Mouse (Mus musculus) hindbrain, postnatal 0 days (tissue): ENCODE measurements around the gene Osgepl1. TPM values are rescaled to one million over a fixed set of nuclear protein-coding genes. Genes with fewer than 3 reads are reported as not detected.
"Not testable (repeated sequence)": the region's sequence is repeated elsewhere in the genome, so short reads cannot be mapped to it uniquely, and the experiment has no call there.

Experiments used
- ATAC-seq: fragments of 200-750 bp; cut with Nextera tagmentation; 2 replicates; pipeline ENCODE4 v1.8.0; 2017; ENCODE audit warnings: mild to moderate bottlenecking, moderate TSS enrichment, moderate library complexity
- DNase-seq: peaks from one replicate; pipeline ENCODE4 v3.0.0-alpha.2; 2015; ENCODE audit warnings: low spot score
- H3K27ac ChIP-seq: fragments of 300-500 bp; sonication (generic); 2 replicates; pipeline ENCODE4 v1.5.1; 2014; ENCODE audit warnings: mild to moderate bottlenecking
- H3K27me3 ChIP-seq: fragments of 300-500 bp; sonication (generic); 2 replicates; pipeline ENCODE4 v1.6.1; 2014; ENCODE audit warnings: low read length, mixed read lengths; ENCODE audit not compliant: insufficient read depth
- H3K36me3 ChIP-seq: fragments of 300-500 bp; sonication (generic); 2 replicates; pipeline ENCODE4 v1.6.1; 2014; ENCODE audit warnings: low read length, mixed read lengths; ENCODE audit not compliant: insufficient read depth
- H3K4me1 ChIP-seq: fragments of 300-500 bp; sonication (generic); 2 replicates; pipeline ENCODE4 v1.6.1; 2014; ENCODE audit warnings: antibody characterized with exemption, low read length, mixed read lengths; ENCODE audit not compliant: insufficient read depth
- H3K4me2 ChIP-seq: fragments of 300-500 bp; sonication (generic); 2 replicates; pipeline ENCODE4 v1.6.1; 2014; ENCODE audit warnings: low read depth, mild to moderate bottlenecking, low read length, moderate library complexity, mixed read lengths
- H3K4me3 ChIP-seq: fragments of 300-500 bp; sonication (generic); 2 replicates; pipeline ENCODE4 v1.5.1; 2014; ENCODE audit warnings: low read length
- H3K9ac ChIP-seq: fragments of 300-500 bp; sonication (generic); replicated peaks from 2 replicates; pipeline ENCODE4 v1.6.1; 2014; ENCODE audit warnings: mild to moderate bottlenecking, low read length, moderate library complexity, mixed read lengths
- H3K9me3 ChIP-seq: fragments of 300-500 bp; sonication (generic); 2 replicates; pipeline ENCODE4 v1.6.1; 2016; ENCODE audit warnings: low read length, mixed read lengths
- CTCF ChIP-seq: IDR thresholded peaks from 2 replicates; pipeline ENCODE4 v1.5.1; 2016; ENCODE audit warnings: antibody characterized with exemption, control low read depth, low read depth
- WGBS: fragments of 180-500 bp; shearing (Covaris S2); extraction: QIAGEN DNeasy Blood & Tissue Kit; methylation state at CpG from one replicate; pipeline ENCODE4 v1.1.7; 2014; 5-methylcytosine and 5-hydroxymethylcytosine counted together
- polyA plus RNA-seq: library from polyadenylated mRNA; unstranded; fragments of >200 nt; fragmentation: Nextera tagmentation; extraction: Ambion mirVana; gene quantifications from 2 replicates; pipeline ENCODE4 v1.2.1, GENCODE M21; 2015
- total RNA-seq: library from RNA; depleted of rRNA; stranded (reverse); fragments of >200 nt; gene quantifications from 2 replicates; pipeline ENCODE4 v1.2.3, GENCODE M21; 2014

Gene Osgepl1
- total and polyA plus RNA-seq, 2 experiments from 2014 or later = 7.6 to 18.1 TPM

DNA sequence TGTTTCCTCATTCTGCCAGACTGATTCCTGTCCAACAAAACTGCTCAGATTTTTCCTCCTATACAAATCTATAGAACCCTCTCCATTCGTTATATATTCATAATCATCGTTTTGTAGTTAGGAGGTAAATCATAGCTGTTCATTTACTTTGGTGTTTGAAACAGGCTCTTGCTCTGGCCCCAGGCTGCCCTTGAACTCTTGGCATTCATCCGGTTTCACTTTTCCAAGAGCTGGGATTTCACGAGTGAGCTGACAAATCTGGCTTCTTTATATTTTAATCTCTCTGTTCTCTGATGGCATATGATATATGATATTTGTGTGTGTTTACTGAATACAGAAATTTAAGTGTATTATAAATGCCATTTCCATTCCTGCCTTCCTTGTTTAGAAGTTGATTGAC, 12.9 kb upstream of the Osgepl1 start:
- no peak for ATAC-seq
- H3K4me1 ChIP-seq = no peaks in the 10 kb centered on the region
- H3K9ac ChIP-seq = no peak overlapping the region
- DNase-seq = no peak
- H3K4me3 ChIP-seq = no peak overlapping the region
- H3K27me3 ChIP-seq = no peaks in the 10 kb centered on the region
- no peak overlapping the region for H3K4me2 ChIP-seq
- no peak overlapping the region for H3K27ac ChIP-seq
- TF ChIP-seq CTCF = no peak
- no peaks in the 10 kb centered on the region for H3K36me3 ChIP-seq
- no peaks in the 10 kb centered on the region for H3K9me3 ChIP-seq
- 88% methylated on average over 4 of the region's 4 CpGs for WGBS

DNA sequence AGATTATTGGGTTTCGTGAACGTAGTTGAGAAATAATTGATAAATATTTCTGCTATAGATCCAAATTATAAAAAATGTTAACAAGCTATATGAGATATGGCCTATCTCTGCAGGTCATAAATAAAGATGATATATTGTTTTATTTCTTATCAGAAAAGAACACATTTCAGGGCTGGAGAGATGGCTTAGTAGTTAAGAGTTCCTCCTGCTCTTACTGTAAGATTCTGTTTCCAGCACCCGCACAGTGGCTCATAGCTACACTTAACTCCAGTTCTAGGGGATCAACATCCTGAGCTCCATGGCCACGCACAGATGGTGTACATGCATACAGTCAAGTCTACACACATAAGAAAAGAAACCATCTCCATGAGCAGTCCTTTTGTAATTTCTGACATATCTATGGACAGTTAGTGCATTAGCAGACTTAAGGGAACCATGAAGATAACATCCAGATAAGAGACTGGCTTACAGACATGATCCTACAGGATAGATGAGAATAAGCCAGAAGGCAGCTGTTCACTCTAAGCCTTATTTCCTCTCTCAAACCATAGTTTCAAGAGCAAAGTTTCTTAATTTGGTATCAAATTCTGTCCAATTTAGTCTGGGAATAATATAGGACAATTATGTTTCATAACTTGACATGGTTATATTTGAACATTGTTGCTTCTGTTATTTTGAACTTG, 8.4 kb downstream of the Osgepl1 start:
- Histone ChIP-seq H3K4me2 (no peak overlapping the region), H3K4me3 (no peak overlapping the region), H3K9ac (no peak overlapping the region), H3K4me1 (no peaks in the 10 kb centered on the region), H3K36me3 (peaks cover 8% of the 10 kb centered on the region; the same call in 1 of the 2 replicates), H3K27me3 (no peaks in the 10 kb centered on the region), H3K27ac (no peak overlapping the region), H3K9me3 (no peaks in the 10 kb centered on the region)
- no peak for DNase-seq
- ATAC-seq = no peak
- TF ChIP-seq CTCF = no peak
- 96% methylated on average over 4 of the region's 4 CpGs for WGBS

DNA sequence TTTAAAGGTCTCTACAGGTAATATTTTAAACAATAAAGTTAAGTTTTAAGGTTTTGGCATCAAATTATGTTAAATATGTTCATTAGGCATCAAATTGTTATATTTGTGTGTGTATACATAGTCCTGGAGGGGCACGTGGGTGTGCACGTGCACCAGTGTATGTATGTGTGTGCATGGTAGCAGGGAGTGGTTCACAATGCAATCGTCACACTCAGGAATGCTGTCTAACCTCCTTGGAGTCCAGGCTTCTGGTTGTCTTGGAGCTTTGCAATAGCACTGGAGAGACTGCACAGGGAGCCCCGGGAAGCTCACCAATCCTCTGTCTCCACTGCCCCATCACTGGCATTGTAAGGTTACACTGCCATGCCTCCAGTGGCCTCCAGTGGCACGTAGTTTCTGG, 9.8 kb downstream of the Osgepl1 start:
- ATAC-seq (no peak), DNase-seq (no peak)
- Histone ChIP-seq H3K9ac (no peak overlapping the region), H3K36me3 (peaks cover 1% of the 10 kb centered on the region; the same call in 1 of the 2 replicates), H3K4me1 (no peaks in the 10 kb centered on the region), H3K27ac (no peak overlapping the region), H3K9me3 (no peaks in the 10 kb centered on the region), H3K4me3 (no peak overlapping the region), H3K27me3 (no peaks in the 10 kb centered on the region), H3K4me2 (no peak overlapping the region)
- 94% methylated on average over 5 of the region's 5 CpGs for WGBS
- TF ChIP-seq CTCF = no peak

DNA sequence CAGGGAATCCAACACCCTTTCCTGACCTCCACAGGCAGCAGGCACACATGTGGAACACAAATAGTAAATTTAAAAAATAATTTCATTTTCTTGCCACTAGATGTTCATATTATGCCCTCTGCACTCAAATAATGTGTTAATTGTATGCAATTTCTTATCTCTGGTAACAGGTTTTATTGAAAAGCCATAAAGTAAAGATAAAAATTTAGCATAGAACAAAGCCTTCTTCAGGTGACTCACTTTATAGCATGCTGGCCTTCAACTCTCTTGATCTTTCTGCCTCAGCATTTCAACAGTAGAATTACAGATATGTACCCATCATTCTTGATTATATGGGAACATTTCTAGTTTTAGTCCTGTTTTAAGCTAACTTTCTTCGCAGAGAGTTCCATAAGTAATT, 10.9 kb downstream of the Osgepl1 start:
- H3K9me3 ChIP-seq = no peaks in the 10 kb centered on the region
- no peak overlapping the region for H3K4me2 ChIP-seq
- H3K36me3 ChIP-seq = no peaks in the 10 kb centered on the region; the same call in 1 of the 2 replicates
- DNase-seq (no peak), ATAC-seq (no peak)
- no peak for TF ChIP-seq CTCF
- H3K27ac ChIP-seq = no peak overlapping the region
- H3K4me3 ChIP-seq = no peak overlapping the region
- 94% methylated on average over 1 of the region's 1 CpGs for WGBS
- no peak overlapping the region for H3K9ac ChIP-seq
- no peaks in the 10 kb centered on the region for H3K27me3 ChIP-seq
- H3K4me1 ChIP-seq = no peaks in the 10 kb centered on the region

DNA sequence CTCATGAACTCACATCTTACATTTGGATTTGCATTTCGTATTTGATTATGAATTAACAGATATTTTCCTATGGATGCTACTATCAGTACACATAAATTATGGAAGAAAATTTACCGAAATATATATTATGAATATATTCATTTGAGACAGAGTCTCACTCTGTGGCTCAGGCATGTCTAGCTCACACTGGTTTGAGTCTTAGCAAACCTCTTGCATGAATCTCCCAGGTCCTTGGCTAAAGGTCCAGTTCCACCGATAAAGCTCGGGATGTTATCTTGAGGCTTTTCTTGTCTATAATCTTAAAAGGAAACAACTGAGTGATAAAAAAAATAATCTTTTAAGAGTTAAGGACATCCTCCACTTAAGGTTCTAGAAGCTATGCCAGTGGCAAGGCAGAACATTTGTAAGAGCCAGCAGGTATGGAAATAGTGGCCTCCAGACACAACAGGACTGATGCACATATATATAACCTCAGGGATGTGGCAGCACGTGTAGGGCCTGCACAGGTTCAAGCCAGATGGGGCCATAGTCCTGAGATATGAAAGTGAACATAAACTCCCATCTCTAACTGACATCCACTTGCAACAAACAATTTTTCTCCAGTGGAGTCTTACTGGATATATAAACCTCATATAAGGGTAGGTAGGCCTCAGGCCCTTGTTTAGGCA, 11.5 kb downstream of the Osgepl1 start:
- H3K27me3 ChIP-seq = no peaks in the 10 kb centered on the region
- WGBS = 95% methylated on average over 5 of the region's 5 CpGs
- H3K36me3 ChIP-seq = no peaks in the 10 kb centered on the region; the same call in 1 of the 2 replicates
- DNase-seq (no peak), ATAC-seq (no peak)
- no peak overlapping the region for H3K9ac ChIP-seq
- H3K9me3 ChIP-seq = no peaks in the 10 kb centered on the region
- no peak for TF ChIP-seq CTCF
- H3K4me1 ChIP-seq = no peaks in the 10 kb centered on the region
- no peak overlapping the region for H3K27ac ChIP-seq
- H3K4me2 ChIP-seq = no peak overlapping the region
- H3K4me3 ChIP-seq = no peak overlapping the region

DNA sequence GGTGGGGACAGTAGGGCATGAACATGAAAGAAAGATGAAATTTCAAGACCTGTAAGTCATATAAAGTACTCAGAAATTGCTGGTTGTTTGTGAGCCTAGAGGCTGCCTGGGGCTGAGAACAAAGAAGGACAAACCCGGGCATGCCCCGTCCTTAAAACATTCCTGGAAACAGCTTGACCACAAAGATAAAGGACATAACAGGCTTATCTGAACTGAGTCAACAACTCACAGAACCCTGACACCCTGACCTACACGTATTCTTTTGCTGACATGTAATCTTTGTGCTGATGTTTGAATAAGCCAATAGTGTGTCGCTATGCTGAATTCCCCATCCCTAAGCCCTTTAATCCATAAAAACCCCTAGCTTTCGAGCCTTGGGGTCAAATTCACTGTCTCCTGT, 20.1 kb downstream of the Osgepl1 start:
- H3K4me1 ChIP-seq, H3K4me2 ChIP-seq, ATAC-seq, DNase-seq, H3K27me3 ChIP-seq, H3K4me3 ChIP-seq, H3K36me3 ChIP-seq, H3K9ac ChIP-seq, H3K27ac ChIP-seq, H3K9me3 ChIP-seq: not testable (repeated sequence)
- WGBS = 82% methylated on average over 5 of the region's 5 CpGs

DNA sequence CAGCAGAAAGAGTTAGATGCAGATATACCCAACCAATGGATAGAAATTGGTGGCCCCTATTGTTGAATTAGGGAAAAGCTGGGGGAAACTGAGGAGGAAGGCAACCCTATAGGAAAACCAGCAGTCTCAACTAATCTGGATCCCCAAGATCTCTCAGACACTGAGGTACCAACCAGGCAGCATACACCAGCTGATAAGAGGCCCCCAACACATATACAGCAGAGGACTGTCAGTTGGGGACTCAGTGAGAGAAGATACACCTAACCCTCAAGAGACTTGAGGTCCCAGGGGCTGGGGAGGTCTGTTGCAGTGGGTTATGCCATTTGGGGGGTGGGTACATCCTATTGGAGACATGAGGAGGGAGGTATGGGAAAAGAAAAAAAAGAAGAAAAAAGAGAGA, 22.0 kb downstream of the Osgepl1 start:
- no peak overlapping the region for H3K9ac ChIP-seq
- H3K4me3 ChIP-seq = no peak overlapping the region
- DNase-seq (no peak), ATAC-seq (no peak)
- no peak overlapping the region for H3K4me2 ChIP-seq
- H3K27me3 ChIP-seq = no peaks in the 10 kb centered on the region
- no peak overlapping the region for H3K27ac ChIP-seq
- H3K36me3 ChIP-seq = no peaks in the 10 kb centered on the region
- H3K4me1 ChIP-seq = no peaks in the 10 kb centered on the region
- no peak for TF ChIP-seq CTCF
- H3K9me3 ChIP-seq = no peaks in the 10 kb centered on the region

DNA sequence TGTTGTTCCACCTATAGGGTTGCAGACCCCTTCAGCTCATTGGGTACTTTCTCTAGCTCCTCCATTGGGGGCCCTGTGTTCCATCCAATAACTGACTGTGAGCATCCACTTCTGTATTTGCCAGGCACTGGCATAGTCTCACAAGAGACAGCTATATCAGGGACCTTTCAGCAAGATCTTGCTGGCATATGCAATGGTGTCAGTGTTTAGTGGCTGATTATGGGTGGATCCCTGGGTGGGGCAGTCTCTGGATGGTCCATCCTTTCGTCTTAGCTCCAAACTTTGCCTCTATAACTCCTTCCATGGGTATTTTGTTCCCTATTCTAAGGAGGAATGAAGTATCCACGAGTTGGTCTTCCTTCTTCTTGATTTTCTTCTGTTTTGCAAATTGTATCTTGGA, 24.0 kb downstream of the Osgepl1 start:
- 56% methylated on average over 2 of the region's 2 CpGs for WGBS
- H3K4me2 ChIP-seq, H3K36me3 ChIP-seq, H3K9me3 ChIP-seq, H3K27me3 ChIP-seq, H3K4me1 ChIP-seq, H3K9ac ChIP-seq, DNase-seq, H3K27ac ChIP-seq, ATAC-seq, H3K4me3 ChIP-seq: not testable (repeated sequence)
